Mouse (Mus musculus): ENCODE data around the gene Igfbp4. TPM values are rescaled to one million over a fixed set of nuclear protein-coding genes. Genes with fewer than 3 reads are reported as not detected.
A peak's percentile ranks its signal among the peaks of the same experiment; 100 is the strongest.

Igfbp4 gene
- polyA plus RNA-seq, 1 experiment from 2014 or later, result 330 TPM

- Histone ChIP-seq H3K27me3 (replicated peaks) (no peaks in the 10 kb centered on the region), H3K4me1 (peaks cover 54% of the 10 kb centered on the region), H3K4me2 (replicated peaks) (peak overlapping the region; percentile 24; the same call in 1 of the 2 replicates), H3K9ac (no peak overlapping the region), H3K27ac (no peak overlapping the region), H3K36me3 (peaks cover 9% of the 10 kb centered on the region), H3K4me3 (no peak overlapping the region), H3K9me3 (no peaks in the 10 kb centered on the region)
- ATAC-seq (ENCODE audit: low FRiP score, low read depth), result no peak
- WGBS, result 88% methylated on average over 6 of the region's 6 CpGs
These were observed 2.6 kb downstream of the Igfbp4 start for GRCm38 (mm10) chr11:99043632-99044031.

- H3K27ac ChIP-seq, result no peak overlapping the region
- H3K27me3 ChIP-seq (replicated peaks), result no peaks in the 10 kb centered on the region
- H3K4me2 ChIP-seq (replicated peaks), result peak overlapping the region; percentile 24; the same call in 1 of the 2 replicates
- no peak overlapping the region for H3K4me3 ChIP-seq
- H3K36me3 ChIP-seq, result peaks cover 16% of the 10 kb centered on the region
- no peak for ATAC-seq (ENCODE audit: low FRiP score, low read depth)
- WGBS, result 88% methylated on average over 5 of the region's 5 CpGs
- peaks cover 54% of the 10 kb centered on the region for H3K4me1 ChIP-seq
- no peak overlapping the region for H3K9ac ChIP-seq
- no peaks in the 10 kb centered on the region for H3K9me3 ChIP-seq
These were observed 3.3 kb downstream of the Igfbp4 start for GRCm38 (mm10) chr11:99044306-99044705.

- ATAC-seq (ENCODE audit: low FRiP score, low read depth), result no peak
- WGBS, result 86% methylated on average over 12 of the region's 12 CpGs
- H3K9ac ChIP-seq, result no peak overlapping the region
- peak overlapping the region; percentile 20; the same call in 1 of the 2 replicates for H3K4me2 ChIP-seq (replicated peaks)
- H3K36me3 ChIP-seq, result peaks cover 24% of the 10 kb centered on the region
- no peak overlapping the region for H3K4me3 ChIP-seq
- peaks cover 53% of the 10 kb centered on the region for H3K4me1 ChIP-seq
- no peaks in the 10 kb centered on the region for H3K27me3 ChIP-seq (replicated peaks)
- H3K27ac ChIP-seq, result no peak overlapping the region
- H3K9me3 ChIP-seq, result no peaks in the 10 kb centered on the region
These were observed 4.3 kb downstream of the Igfbp4 start for GRCm38 (mm10) chr11:99045159-99045889.

GRCm38 (mm10) chr11:99047120-99047519 lies 6.1 kb downstream of the Igfbp4 start:
- WGBS, result 57% methylated on average over 5 of the region's 5 CpGs
- H3K27me3 ChIP-seq (replicated peaks), result no peaks in the 10 kb centered on the region
- no peaks in the 10 kb centered on the region for H3K9me3 ChIP-seq
- no peak overlapping the region; the same call in 1 of the 2 replicates for H3K9ac ChIP-seq
- H3K36me3 ChIP-seq, result peaks cover 41% of the 10 kb centered on the region
- no peak for ATAC-seq (ENCODE audit: low FRiP score, low read depth)
- H3K4me3 ChIP-seq, result no peak overlapping the region
- H3K4me2 ChIP-seq (replicated peaks), result peak overlapping the region; percentile 22
- no peak overlapping the region for H3K27ac ChIP-seq
- peaks cover 40% of the 10 kb centered on the region for H3K4me1 ChIP-seq

GRCm38 (mm10) chr11:99047643-99048042 lies 6.6 kb downstream of the Igfbp4 start:
- Histone ChIP-seq H3K27me3 (replicated peaks) (no peaks in the 10 kb centered on the region), H3K4me1 (peaks cover 34% of the 10 kb centered on the region; the same call in 1 of the 2 replicates), H3K4me3 (no peak overlapping the region), H3K4me2 (replicated peaks) (peak overlapping the region; percentile 22), H3K36me3 (peaks cover 41% of the 10 kb centered on the region), H3K9me3 (no peaks in the 10 kb centered on the region), H3K9ac (no peak overlapping the region; the same call in 1 of the 2 replicates), H3K27ac (no peak overlapping the region)
- WGBS, result 78% methylated on average over 2 of the region's 2 CpGs
- no peak for ATAC-seq (ENCODE audit: low FRiP score, low read depth)

GRCm38 (mm10) chr11:99055143-99055542 lies 14.1 kb downstream of the Igfbp4 start:
- H3K27me3 ChIP-seq (replicated peaks), result no peaks in the 10 kb centered on the region
- peaks cover 17% of the 10 kb centered on the region for H3K36me3 ChIP-seq
- 62% methylated on average over 4 of the region's 4 CpGs for WGBS
- H3K9me3 ChIP-seq, result peaks cover 6% of the 10 kb centered on the region; the same call in 1 of the 2 replicates
- no peak overlapping the region for H3K4me2 ChIP-seq (replicated peaks)
- no peak overlapping the region for H3K9ac ChIP-seq
- no peak overlapping the region for H3K27ac ChIP-seq
- ATAC-seq (ENCODE audit: low FRiP score, low read depth), result no peak
- H3K4me1 ChIP-seq, result peaks cover 8% of the 10 kb centered on the region
- H3K4me3 ChIP-seq, result no peak overlapping the region

GRCm38 (mm10) chr11:99055571-99056452 lies 14.8 kb downstream of the Igfbp4 start:
- Histone ChIP-seq H3K9ac (no peak overlapping the region), H3K9me3 (peaks cover 6% of the 10 kb centered on the region; the same call in 1 of the 2 replicates), H3K36me3 (peaks cover 13% of the 10 kb centered on the region), H3K4me2 (replicated peaks) (no peak overlapping the region), H3K4me1 (peaks cover 8% of the 10 kb centered on the region), H3K27me3 (replicated peaks) (no peaks in the 10 kb centered on the region), H3K4me3 (no peak overlapping the region), H3K27ac (no peak overlapping the region)
- ATAC-seq (ENCODE audit: low FRiP score, low read depth), result no peak
- 7% methylated on average over 8 of the region's 8 CpGs for whole genome bisulfite sequencing

GRCm38 (mm10) chr11:99060435-99060834 lies 19.4 kb downstream of the Igfbp4 start:
- no peak for ATAC-seq (ENCODE audit: low FRiP score, low read depth)
- Histone ChIP-seq H3K27ac (no peak overlapping the region), H3K27me3 (replicated peaks) (no peaks in the 10 kb centered on the region), H3K36me3 (no peaks in the 10 kb centered on the region), H3K4me1 (peaks cover 10% of the 10 kb centered on the region), H3K4me3 (no peak overlapping the region), H3K9me3 (peaks cover 6% of the 10 kb centered on the region; the same call in 1 of the 2 replicates), H3K9ac (no peak overlapping the region), H3K4me2 (replicated peaks) (no peak overlapping the region)
- 95% methylated on average over 3 of the region's 3 CpGs for WGBS

- Histone ChIP-seq H3K4me2 (replicated peaks) (no peak overlapping the region), H3K27ac (no peak overlapping the region), H3K9ac (no peak overlapping the region), H3K4me1 (peaks cover 5% of the 10 kb centered on the region; the same call in 1 of the 2 replicates), H3K9me3 (peaks cover 6% of the 10 kb centered on the region; the same call in 1 of the 2 replicates), H3K27me3 (replicated peaks) (no peaks in the 10 kb centered on the region), H3K36me3 (no peaks in the 10 kb centered on the region), H3K4me3 (no peak overlapping the region)
- WGBS, result 89% methylated on average over 7 of the region's 7 CpGs
- ATAC-seq (ENCODE audit: low FRiP score, low read depth), result no peak
These were observed 21.6 kb downstream of the Igfbp4 start for GRCm38 (mm10) chr11:99062661-99063060.

GRCm38 (mm10) chr11:99063406-99064131 lies 22.5 kb downstream of the Igfbp4 start:
- Histone ChIP-seq H3K9me3 (peaks cover 6% of the 10 kb centered on the region; the same call in 1 of the 2 replicates), H3K27ac (no peak overlapping the region), H3K36me3 (no peaks in the 10 kb centered on the region), H3K27me3 (replicated peaks) (no peaks in the 10 kb centered on the region), H3K4me1 (peaks cover 5% of the 10 kb centered on the region; the same call in 1 of the 2 replicates), H3K9ac (no peak overlapping the region), H3K4me3 (no peak overlapping the region), H3K4me2 (replicated peaks) (no peak overlapping the region)
- 48% methylated on average over 8 of the region's 8 CpGs for WGBS
- ATAC-seq (ENCODE audit: low FRiP score, low read depth), result no peak

- H3K27me3 ChIP-seq (replicated peaks), result no peaks in the 10 kb centered on the region
- no peaks in the 10 kb centered on the region for H3K9me3 ChIP-seq
- 77% methylated on average over 3 of the region's 3 CpGs for WGBS
- H3K36me3 ChIP-seq, result no peaks in the 10 kb centered on the region
- H3K27ac ChIP-seq, result no peak overlapping the region
- H3K4me1 ChIP-seq, result peaks cover 5% of the 10 kb centered on the region; the same call in 1 of the 2 replicates
- no peak for ATAC-seq (ENCODE audit: low FRiP score, low read depth)
- no peak overlapping the region for H3K4me3 ChIP-seq
- H3K9ac ChIP-seq, result no peak overlapping the region
- no peak overlapping the region for H3K4me2 ChIP-seq (replicated peaks)
These were observed 24.3 kb downstream of the Igfbp4 start for GRCm38 (mm10) chr11:99065353-99065752.

All from neural tube, embryonic 12.5 days (tissue).